Mouse (Mus musculus) left cerebral cortex, adult 18-20 months (tissue): ENCODE measurements around the gene Bpgm. TPM values are rescaled to one million over a fixed set of nuclear protein-coding genes. Genes with fewer than 3 reads are reported as not detected.

Source experiments
- DNase-seq, 2 experiments: peaks; one replicate each; pipeline ENCODE4 v3.0.0; 2021 to 2022; ENCODE audit warnings: low spot score in 2 of 2, mixed read lengths in 1 of 2
- long read RNA-seq, 2 experiments: library from polyadenylated mRNA; stranded (forward); transcript quantifications; one replicate each; pipeline ENCODE4 v2.0.0; 2021
- total RNA-seq, 2 experiments: library from RNA; stranded (reverse); gene quantifications; 2 replicates each; pipeline ENCODE4 v1.2.3; 2021

Bpgm gene
- 10 to 100 TPM; 58.5 to 66.9 TPM for total RNA-seq
- long read RNA-seq, experiment 1, transcript Bpgm-201 (3 exons, 2,220 nt) = major isoform, 99 of 119 reads
- long read RNA-seq, experiment 1, partial matches to known transcripts = 1 of 119 reads
- long read RNA-seq, experiment 1, other reads (novel, unspliced or antisense) = 19 of 119 reads
- long read RNA-seq, experiment 2, transcript Bpgm-201 (3 exons, 2,220 nt) = major isoform, 65 of 89 reads
- long read RNA-seq, experiment 2, partial matches to known transcripts = 15 of 89 reads
- long read RNA-seq, experiment 2, other reads (novel, unspliced or antisense) = 9 of 89 reads

DNA sequence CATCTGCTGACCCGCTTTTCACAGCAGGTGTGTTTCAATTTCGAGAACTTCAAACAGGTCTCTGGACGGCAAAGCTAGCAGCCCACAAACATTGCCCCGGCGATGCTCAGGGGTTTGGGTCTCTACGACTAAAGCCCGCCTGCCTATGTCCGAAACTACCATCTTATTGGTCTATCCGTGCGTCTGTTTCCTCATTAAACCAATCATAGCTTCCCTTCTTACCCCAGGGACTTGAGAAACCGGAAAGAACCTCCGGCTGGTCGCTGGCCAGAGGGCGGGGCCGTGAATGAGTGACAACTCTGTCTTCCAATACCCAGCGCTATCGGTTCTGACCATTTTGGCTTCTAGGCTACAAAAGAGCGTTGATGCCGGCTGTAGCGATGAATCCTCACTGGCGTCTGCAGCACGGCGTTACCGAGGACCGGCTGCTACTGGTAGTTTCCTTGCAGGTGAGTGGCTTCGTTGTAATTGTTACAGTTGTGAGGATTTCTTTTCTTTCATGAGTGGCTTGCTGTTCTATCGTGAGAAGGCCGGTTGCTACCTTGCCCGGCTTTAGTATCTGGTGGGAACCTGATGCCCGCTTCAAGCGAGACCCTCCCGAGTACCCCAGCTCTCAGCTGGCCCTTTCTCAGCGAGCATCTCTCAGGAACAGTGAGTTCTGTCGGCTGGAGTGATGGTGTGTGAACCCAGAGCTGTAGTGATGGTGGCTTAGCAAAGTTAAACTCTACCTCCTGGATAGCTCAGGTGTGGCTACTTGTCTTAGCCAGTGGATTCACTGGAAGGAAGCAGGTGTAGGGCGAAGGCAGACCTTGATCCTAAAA lies at the start of gene Bpgm:
TSS of gene Bpgm (plus strand) at position 234 of the 821 bp plus-strand sequence.
- peak; percentile 99 for DNase-seq

DNA sequence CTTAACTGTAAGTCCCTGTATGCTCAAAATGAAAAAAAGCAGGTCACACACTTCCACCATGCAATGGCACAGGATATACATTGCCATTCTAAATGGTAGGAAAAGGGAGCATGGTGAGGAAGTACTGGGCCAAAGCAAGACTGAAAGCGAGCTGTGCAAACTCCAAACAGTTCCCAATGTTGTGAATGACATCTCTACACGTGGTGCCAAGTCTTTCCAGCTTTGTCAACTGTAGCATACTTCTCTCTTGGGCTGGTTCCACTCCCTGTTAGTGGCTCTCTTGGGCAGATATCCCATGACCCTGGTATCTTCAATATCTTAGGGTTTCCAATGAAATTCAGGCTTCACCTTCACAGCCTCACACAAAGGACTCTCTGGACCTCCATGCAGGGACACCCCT lies 37.0 kb upstream of the Bpgm start:
- DNase-seq = no peak

DNA sequence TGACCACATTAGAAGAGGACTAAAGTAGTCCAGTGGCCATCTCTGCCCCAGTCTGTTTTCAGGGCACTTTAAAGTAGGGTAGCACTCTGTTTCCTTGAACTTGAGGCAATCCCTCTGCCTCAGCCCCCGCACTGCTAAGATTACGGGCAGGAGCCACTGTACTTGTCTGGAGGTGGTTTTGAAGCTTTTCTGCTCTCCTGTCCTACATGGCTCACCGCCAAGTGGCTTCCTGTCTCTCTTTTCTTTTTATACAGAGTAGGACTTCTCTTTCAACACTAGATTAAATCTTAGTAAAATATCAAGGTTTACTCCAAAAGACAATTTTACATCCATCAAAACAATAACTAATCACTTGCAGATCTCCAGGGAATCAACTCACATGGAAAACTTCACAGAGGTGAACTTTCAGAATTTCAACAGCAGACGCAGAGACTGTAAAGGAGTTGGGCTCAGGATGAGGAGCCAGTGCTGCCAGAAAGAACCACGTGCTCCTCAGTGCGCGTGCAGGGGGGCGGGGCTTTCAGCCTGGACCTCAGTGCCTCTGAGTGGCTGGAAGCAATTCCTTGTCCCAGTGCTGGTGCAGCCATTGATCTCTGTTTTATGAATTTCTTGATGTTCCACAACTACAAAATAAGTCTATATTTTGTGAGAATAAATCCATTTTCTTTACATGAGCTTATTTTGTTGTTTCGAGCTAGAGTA lies 34.3 kb upstream of the Bpgm start:
- DNase-seq = peak; percentile 6 to 14

DNA sequence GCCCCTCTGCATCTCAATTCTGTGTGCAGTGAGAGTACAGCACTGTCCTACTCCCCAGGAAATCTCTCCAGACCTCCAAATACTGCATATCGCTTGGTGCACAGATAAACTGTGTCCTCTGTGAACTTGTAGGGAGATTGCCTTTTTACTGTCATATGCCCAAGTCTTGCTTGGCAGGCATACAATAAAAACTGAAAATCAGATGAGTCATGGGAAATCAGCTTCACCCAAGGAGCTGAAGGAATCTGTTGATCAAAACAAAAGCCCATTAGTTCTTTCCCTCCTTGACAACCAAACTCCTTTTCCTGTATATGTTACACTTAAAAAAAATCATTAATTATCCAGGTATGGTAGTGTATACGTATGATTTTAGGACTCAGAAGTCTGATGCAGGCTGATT lies 32.2 kb upstream of the Bpgm start:
- no peak for DNase-seq

DNA sequence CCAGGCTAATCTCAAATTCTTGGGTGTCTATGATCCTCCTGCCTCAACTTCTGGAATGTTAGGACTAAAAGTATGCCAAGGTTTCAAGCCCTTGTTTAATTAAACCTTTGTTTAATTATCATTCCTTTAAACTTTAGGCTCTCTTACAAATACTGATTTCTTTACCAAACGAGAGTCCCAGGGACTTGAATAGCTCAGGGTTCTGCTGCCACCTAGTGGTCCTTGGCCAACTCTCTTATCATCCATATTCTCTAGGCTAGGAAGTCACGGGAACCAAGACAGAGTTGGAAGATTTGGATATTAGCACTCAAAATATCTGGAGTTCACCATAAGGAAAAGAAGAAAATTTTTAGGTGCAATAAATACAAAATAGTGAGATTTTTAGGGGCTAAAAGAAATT lies 28.0 kb upstream of the Bpgm start:
- DNase-seq = peak; percentile 72 to 81

DNA sequence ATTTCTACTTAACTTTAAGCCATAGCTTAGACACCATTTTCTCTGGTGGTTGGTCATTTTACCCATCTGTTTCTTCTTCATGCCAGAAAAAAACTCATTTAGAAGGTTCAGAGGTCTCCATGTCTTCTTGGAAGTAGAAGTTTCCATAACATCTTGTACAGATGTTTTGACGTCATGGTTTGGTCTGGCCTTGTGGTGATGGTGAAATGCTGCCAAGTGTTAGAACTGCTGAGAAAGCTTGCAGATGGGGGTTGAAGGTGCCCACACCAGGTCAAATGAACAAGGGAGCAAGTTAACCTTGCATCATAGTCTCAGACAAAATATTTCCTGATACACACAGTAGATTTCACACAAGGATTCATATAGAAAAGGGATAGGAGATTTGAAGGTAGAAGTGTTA lies 27.3 kb upstream of the Bpgm start:
- no peak for DNase-seq

DNA sequence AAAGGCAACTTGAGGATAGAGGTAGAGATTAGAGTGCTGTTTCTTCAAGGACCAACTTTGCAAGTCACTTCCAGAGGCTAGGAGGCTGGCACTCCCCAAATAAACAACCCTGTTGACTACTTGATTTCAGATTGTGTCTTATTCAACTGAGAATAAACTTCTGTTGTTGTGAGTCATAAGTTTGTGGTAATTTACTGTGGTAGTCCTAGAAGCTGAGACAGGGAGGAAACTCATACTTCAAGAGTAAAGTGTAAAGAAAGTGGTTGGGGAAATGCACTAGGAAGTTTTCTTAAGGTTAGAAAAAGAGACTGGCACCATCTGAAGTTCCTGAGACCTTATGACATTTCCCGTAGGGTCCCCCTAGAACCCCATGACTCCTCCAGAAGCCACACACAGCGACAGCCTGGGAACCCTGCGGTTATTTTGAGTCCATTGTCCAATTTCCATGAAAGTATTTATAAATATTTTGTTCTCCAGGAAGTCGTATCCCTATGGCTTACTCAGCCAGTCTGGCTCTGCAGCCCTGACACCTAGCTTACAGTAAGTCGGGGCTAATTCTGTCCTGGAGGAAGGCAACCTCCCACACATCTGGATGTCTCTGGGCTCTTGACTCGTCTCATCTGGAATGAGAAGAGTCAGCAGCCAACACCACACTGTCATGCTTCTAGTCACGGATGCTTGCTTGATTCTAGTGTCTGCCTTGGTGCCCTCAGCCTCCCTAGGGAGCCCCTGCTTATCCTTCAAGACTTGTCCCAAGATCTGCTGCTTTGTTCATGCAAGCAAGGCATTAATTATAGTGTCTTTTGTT lies 22.8 kb upstream of the Bpgm start:
- DNase-seq = no peak

DNA sequence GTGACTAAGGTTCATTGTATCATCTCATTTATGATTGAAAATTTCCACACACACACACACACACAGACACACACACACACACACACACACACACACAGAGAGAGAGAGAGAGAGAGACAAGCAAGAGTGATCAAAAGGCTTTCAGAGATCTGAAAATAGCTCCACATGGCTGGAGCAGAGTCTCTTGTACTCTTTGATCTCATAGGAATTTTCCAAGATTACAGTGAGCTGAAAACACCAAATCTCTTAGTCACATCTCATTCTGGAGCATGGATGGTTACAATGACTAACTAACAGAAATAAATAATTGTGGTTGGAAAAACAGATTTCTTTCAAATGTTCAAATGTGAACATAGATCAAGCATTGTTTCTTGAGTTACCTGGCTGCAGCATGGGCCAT lies 16.6 kb upstream of the Bpgm start:
- no peak for DNase-seq

DNA sequence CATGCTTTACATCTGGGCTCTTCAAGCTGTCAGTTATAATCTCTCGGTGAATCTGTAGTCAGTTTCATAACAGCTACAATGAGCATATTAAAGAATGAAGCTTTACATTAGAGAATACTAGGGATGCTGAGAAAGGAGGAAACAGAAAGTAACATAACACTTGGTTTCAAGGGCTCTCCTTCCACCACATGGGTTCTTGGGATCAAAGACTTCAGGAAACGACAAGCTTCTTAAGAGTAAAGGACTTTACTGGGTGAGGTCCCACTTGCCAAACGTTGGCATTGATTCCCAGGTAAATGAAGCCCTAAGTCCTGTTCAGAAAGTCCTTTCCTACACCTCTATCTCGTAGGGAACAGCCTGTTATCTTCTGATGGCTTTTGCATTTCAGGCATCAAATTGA lies 15.4 kb upstream of the Bpgm start:
- DNase-seq = no peak

DNA sequence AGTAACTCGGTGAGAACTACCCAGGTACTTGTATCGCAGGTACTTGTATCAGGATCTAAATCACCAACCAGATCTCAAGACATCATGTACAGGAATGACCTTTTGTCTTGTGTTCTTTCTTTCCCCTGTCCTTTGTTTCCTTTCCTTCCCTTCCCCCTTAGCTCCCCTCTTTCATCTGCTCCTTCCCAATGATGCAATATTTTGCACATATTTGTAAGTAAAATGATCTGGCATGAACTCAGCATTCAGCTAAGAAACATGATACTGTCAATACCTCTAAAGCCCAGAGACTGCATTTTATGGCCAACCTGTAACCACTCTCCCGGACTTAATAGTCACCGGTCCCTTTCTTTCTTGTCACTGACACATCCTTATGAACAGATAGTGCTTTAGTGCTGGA lies 12.4 kb upstream of the Bpgm start:
- no peak for DNase-seq

DNA sequence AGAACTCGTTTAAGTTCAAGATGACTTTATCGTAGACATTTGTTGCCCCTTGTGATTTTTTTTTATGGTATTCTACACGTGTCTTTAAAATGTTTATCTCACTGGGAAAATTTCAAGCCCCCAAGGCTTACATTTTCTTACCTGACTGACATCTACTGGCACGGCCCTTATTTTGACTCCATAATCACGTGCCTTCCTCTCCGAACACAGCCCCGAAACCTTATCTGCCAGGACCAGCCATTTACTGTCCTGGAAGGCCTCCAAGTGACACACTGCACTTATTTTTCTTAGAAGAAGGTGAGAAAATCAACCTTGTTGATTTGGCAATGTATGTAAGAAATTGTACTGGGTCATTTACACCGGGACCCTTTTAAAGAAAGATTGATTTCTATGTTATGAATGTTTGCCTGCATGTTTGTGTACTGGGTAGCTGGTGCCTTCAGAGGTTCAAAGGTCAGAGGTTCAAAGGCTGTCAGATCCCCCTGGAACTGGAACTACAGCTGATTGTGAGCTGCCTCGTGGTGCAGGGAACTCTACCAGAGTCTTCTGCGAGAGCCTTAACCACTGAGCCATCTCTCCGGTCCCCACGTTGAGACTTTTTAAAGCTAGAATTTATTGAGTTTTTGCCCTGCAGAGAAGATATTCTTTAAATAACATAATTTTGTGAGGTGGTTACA lies 4.4 kb upstream of the Bpgm start:
- DNase-seq = no peak

DNA sequence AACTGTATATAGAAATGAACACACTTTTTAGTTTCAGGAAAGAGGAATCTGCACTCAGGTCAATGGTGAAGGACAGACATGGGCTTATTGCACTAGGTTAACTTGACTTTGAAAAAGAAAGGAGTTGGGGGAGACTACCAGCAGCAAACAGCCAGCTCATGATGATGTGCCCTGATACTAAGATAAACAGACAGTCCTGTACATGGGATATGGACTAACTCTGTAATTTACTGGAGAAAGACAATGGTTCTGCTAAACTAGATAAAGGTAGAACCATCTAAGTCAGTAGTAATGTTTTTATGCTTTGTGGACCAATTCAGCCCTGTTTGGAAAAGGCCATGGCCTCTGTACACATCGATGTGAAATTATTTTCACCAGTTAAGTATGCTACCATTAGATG lies 2.7 kb upstream of the Bpgm start:
- no peak for DNase-seq

DNA sequence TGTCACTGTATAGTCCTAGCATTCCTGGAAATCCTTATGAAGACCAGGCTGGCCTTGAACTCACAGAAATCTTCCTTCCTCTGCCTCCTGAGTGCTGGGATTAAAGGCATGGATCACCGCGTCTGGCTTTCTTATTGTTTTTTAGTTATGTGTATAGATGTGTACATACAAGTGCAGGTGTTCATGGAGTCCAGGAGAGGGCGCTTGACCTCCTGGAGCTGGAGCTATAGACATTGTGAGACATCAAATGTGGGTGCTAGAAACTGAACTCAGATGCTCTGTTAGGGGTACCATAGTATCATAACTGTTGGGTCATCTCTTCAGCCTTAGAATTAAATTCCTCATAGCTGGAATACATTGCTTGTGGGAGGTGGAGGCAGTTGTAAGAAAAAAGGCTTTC lies 2.0 kb upstream of the Bpgm start:
- DNase-seq = no peak

DNA sequence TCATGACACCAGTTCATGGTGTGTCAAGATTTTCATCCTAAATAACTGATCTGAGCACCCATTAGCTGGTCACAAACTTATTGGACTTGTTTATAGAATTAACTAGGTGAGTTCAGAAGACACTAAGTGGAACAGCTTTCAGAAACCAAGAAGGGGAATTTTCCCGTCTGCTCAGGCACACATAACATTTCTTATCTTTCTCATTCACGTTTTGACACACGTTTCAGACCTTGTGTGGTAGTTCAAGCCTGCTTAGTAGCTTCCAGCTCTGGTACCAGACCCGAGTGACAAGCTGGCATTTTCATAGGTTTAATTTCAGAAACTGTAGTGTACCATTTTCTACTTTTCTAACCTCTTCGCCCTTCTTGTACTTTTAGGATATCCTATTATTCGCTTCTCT lies 616 bp upstream of the Bpgm start:
- no peak for DNase-seq

DNA sequence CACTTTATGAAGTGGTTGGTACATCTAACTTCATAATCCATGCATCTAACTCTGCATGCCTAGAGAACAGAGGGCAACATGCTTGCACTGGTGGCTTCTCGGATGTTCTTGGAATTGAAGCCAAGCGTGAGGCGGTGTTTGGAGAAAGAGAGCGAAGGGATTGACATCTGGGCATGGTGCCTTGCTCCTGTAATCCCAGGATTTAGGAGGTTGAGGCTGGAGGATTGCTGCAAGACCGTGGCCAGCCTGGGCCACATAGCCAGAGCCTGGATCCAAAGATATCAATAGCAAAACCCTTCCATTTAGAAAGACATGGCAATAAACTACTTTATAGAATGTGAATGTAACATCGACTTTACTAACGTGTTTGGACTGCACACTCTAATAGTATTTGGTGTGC lies 2.0 kb downstream of the Bpgm start:
- DNase-seq = no peak

DNA sequence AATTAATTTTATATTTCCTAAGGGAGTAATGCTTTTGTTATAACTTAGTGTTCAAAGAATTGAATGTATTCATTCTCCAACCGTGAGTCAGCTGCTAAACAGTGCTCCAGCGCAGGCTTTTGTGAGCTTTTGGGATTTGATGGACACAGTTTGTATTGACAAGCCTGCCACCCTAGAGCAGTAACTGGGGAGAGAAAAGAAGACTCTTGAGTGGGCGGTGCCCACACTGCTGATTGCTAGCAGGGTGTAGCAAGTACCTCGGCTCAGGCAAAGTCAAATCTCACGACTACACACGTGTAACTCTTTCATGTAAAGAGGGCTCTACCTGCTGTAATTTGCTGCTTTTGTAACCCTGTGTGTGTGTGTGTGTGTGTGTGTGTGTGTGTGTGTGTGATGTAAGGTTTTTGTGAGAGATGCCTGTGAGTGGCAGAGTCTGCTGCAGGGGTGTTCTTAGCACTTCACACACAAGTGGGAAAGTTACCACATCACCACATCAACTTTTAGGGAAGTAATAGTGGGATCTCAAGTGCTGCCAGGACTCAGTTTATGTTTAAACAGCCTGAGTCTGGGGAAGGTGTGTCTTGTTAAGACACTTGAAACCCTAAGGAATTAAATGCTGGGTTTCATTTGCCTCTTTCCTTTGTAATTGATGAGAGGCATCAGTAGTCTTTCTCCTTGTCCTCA lies 2.8 kb downstream of the Bpgm start:
- no peak for DNase-seq

DNA sequence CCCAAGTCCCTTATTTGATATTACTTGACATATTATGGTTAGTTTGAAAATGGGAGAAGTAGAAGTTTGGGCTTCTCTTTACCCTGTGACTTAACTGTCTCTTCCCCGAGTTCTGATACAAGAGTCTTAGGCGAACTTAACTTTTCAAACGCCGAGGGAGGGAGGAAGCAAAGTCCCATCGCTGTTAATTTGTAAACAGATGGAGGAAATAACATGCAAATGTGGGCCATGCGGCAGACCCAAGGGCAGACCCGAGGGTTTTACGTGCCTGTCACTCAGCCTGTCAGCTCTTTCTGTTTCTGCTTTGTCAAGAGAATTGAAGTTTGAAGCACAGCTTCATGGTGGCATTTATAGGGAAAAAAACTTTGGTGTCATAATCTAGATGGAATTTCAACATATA lies 3.5 kb downstream of the Bpgm start:
- DNase-seq = no peak

DNA sequence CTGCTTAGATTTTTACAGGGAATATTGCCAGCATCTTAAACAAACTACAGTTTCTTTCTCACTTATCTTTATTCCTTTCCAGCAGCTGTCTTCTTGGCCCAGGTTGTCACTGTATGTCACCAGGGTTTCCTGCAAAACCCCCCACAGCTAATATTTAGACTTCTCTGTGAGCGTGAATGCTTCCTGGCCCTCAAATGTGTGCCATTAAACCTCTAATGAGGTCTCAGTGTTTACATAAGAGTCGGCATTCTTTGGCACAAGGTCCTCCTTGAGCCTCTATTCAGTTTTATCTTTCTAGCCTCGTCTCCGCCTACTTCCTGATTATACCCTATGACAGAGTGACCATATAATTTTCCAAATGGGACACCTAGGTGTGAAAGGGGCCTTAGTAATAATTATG lies 4.7 kb downstream of the Bpgm start:
- no peak for DNase-seq

DNA sequence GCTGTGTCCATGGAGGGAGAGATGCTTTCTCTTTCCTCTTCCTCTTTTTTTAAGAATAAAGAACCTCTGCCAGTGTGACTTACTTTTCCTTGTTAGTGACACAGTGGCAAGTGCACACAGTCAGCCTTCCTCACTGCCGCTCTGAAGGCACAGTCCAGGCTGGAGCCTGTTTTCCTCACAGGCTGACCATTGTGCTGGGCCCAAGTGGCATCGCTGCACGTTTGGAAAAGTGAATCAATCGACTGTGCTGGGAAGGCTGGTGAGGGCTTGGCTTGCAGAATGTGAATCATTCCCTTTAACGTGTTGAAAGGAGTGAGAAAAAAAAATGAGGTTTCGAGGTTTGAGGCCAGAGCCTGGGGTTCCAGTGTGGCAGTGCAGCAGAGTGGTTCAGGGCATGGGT lies 5.3 kb downstream of the Bpgm start:
- DNase-seq = no peak

DNA sequence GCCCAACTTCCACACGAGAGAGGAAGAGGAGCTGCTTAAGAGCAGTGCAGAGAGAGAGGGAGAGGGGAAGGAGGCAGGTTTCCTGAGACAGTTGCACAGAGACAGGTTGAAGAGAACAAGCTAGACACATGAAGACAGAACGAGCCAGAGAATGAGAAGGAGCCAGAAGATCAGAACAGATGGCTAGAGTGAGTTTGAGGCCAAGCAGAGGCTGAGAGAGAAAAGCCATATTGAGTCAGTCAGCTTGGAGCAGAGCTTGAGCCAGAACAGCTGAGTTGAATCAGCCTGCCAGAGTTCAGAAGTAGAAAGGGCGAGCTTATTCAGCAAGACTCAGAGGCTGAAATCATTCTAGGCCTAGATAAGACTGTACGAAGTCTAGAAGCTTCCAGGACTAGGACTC lies 6.8 kb downstream of the Bpgm start:
- DNase-seq = no peak
